Comparison of ENCODE assay signal across 9 mouse cellular contexts in genomic region chr11:65214954-65215629, GRCm38 (mm10). TPM values are rescaled to one million over a fixed set of nuclear protein-coding genes. Genes with fewer than 3 reads are reported as not detected.
A peak's percentile ranks its signal among the peaks of the same experiment; 100 is the strongest.
DNase-seq lines count a peak whose midpoint lies in the region; ATAC-seq lines count a peak whose summit lies in the region.
"Had no signal": no experiment of that assay in that cellular context is flagged by ENCODE, and none has a peak within 500 bp of the region (broad histone marks: within the 10 kb centered on the region; RNA-seq: fewer than 3 reads in every experiment).

No protein-coding gene starts in this region.

- DNase-seq in left cerebral cortex, adult 11 months (ENCODE audit: low spot score) = peak; percentile 15
- no peak for DNase-seq in left cerebral cortex, postnatal 4 days
- DNase-seq in embryo, embryonic 10.5 days (ENCODE audit: low spot score) = peak; percentile 65
- DNase-seq in mesoderm, embryonic 11.5 days (ENCODE audit: low read depth, low spot score) = peak; percentile 73
- DNase-seq in layer of hippocampus, postnatal 10 days (ENCODE audit: low spot score in 2 of 2) = no peak
- no peak for DNase-seq in ovary, postnatal 14 days (ENCODE audit: low spot score)

- H3K4me1 ChIP-seq in heart, embryonic 12.5 days (replicated peaks) = peaks cover 51% of the 10 kb centered on the region

- H3K4me3 ChIP-seq in heart, embryonic 12.5 days = no peak overlapping the region

- peaks cover 66% of the 10 kb centered on the region for H3K36me3 ChIP-seq in heart, embryonic 12.5 days

- no peaks in the 10 kb centered on the region for H3K9me3 ChIP-seq in heart, embryonic 12.5 days (replicated peaks)

- no peak overlapping the region; the same call in 1 of the 2 replicates for H3K4me2 ChIP-seq in heart, embryonic 12.5 days

- H3K27ac ChIP-seq in heart, embryonic 12.5 days (ENCODE audit: poor library complexity, severe bottlenecking) = peak overlapping the region; percentile 66

- no peak overlapping the region for H3K9ac ChIP-seq in heart, embryonic 12.5 days

- intact Hi-C loops in left cerebral cortex, postnatal 4 days (cut with DNase I) = no loop called here

- peak; percentile 66 for ATAC-seq in heart, embryonic 12.5 days (ENCODE audit: insufficient number of reproducible peaks, low FRiP score)

- 66% methylated on average over 9 of the region's 9 CpGs for WGBS in heart, embryonic 12.5 days

- no peaks in the 10 kb centered on the region for H3K27me3 ChIP-seq in heart, embryonic 12.5 days (replicated peaks)

RNA-seq across cellular contexts. Expression of gene Arhgap44, which starts 52.3 kb away (rescaled TPM):
- total RNA-seq in left cerebral cortex, postnatal 4 days (2021) = 10 to 100 TPM; 64.0 to 68.3 TPM
- 13.3 and 15.5 TPM in 2 replicates for polyA plus RNA-seq in heart, embryonic 12.5 days (2016; fragmentation: Nextera tagmentation; extraction: Ambion mirVana)
- total RNA-seq in layer of hippocampus, postnatal 10 days (2021) = 100 to 1,000 TPM in 1 of 2 experiments, 10 to 100 TPM in 1; 98.4 to 100 TPM
- total RNA-seq: neutrophil, adult 5-6 weeks had no signal

RNA-seq across cellular contexts. Expression of gene Myocd, which starts 54.7 kb away (rescaled TPM):
- 1 to 10 TPM in 1 of 2 experiments, under 1 TPM in 1; 0.38 to 1.0 TPM for total RNA-seq in left cerebral cortex, postnatal 4 days (2021)
- 72.7 and 74.9 TPM in 2 replicates for polyA plus RNA-seq in heart, embryonic 12.5 days (2016; fragmentation: Nextera tagmentation; extraction: Ambion mirVana)
- total RNA-seq in layer of hippocampus, postnatal 10 days (2021) = under 1 TPM; 0.62 to 0.87 TPM
- total RNA-seq: neutrophil, adult 5-6 weeks had no signal

RNA-seq across cellular contexts. Expression of gene 1700086D15Rik, which starts 55.4 kb away (rescaled TPM):
- total RNA-seq in left cerebral cortex, postnatal 4 days (2021) = 1 to 10 TPM; 4.5 to 5.4 TPM
- polyA plus RNA-seq in heart, embryonic 12.5 days (2016; fragmentation: Nextera tagmentation; extraction: Ambion mirVana) = 0.15 and 0.18 TPM in 2 replicates
- total RNA-seq in layer of hippocampus, postnatal 10 days (2021) = 1 to 10 TPM; 2.9 to 4.8 TPM
- total RNA-seq: neutrophil, adult 5-6 weeks had no signal
- polyA plus RNA-seq: large intestine, adult 2 months had no signal

Comparison
In these comparisons a context has a peak if more than half of its experiments do, and no peak if none do; other contexts are left out.
1. DNase-seq: peak in left cerebral cortex, adult 11 months (single experiment), embryo, embryonic 10.5 days (single experiment) and mesoderm, embryonic 11.5 days (single experiment); none in left cerebral cortex, postnatal 4 days (single experiment), layer of hippocampus, postnatal 10 days (0 of 2) and ovary, postnatal 14 days (single experiment).